Mouse (Mus musculus): ENCODE measurements around the gene Hoxa1. TPM values are rescaled to one million over a fixed set of nuclear protein-coding genes. Genes with fewer than 3 reads are reported as not detected.

Gene Hoxa1
- polyA plus RNA-seq, 1 experiment: not detected

GRCm38 (mm10) chr6:52151571-52151970, 6.5 kb downstream of the Hoxa1 start:
- TF ChIP-seq POLR2A (IDR thresholded peaks at IDR 0.05; ENCODE audit: insufficient read depth, low read depth, low read length) (no peak), CTCF (IDR thresholded peaks at IDR 0.05; ENCODE audit: insufficient read depth, low read depth, low read length) (no peak)
- no peak overlapping the region for H3K27ac ChIP-seq (ENCODE audit: insufficient read depth, low read depth, low read length)
- H3K4me1 ChIP-seq (ENCODE audit: control insufficient read depth, insufficient read depth, low read length): no peaks in the 10 kb centered on the region
- H3K4me3 ChIP-seq (ENCODE audit: insufficient read depth, low read depth, low read length): no peak overlapping the region
- 11% methylated on average over 4 of the region's 4 CpGs for WGBS

DNA sequence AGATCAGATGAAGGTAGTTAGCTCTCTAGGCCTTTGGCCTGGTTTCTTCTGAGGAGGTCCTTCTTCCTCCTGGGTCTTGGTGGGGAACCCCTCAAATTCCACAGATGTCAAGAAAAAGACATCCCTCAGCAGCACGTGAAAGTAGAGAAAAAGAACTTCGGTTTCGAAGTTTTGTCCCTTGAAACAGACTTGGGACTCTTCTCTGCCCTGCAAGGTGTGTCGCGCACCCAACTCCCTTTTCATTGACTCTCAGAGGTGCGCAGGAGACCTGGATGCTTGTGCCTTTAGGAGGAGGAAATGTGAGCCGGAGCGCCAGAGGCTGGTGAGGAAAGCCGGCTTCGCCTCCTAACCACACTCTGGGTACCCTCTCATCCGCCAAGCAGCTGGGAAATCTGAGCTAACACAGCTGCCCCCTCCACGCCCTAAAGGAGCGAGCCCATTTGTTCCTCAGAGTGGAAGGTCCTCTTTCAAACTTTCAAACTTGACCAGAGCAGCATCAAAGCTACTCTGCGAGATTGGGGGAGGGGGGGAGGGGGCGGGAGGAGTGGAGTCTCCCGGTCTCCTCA, 7.6 kb downstream of the Hoxa1 start:
- no peak overlapping the region for H3K27ac ChIP-seq (ENCODE audit: insufficient read depth, low read depth, low read length)
- H3K4me3 ChIP-seq (ENCODE audit: insufficient read depth, low read depth, low read length): no peak overlapping the region
- TF ChIP-seq POLR2A (IDR thresholded peaks at IDR 0.05; ENCODE audit: insufficient read depth, low read depth, low read length) (no peak), CTCF (IDR thresholded peaks at IDR 0.05; ENCODE audit: insufficient read depth, low read depth, low read length) (no peak)
- no peaks in the 10 kb centered on the region for H3K4me1 ChIP-seq (ENCODE audit: control insufficient read depth, insufficient read depth, low read length)
- whole genome bisulfite sequencing: 6% methylated on average over 16 of the region's 16 CpGs

DNA sequence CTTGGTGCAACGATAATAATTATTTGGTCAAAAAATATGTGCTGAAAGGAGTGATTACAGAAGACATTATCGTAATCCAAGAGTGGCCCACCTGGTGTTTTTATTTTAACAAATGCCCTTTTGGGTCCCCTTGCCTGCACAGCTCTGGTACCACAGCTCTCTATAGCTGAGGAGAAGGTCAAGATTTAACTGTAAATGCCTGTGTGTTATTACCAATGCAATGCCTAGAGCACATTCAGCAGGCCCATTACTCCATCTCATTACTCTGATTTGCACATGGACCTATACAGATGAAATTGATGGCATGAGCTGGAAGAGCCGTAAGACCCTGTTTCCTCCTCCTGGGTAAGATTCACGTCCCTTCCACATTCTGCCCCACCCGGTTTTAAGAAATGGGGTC, 19.0 kb downstream of the Hoxa1 start:
- TF ChIP-seq CTCF (IDR thresholded peaks at IDR 0.05; ENCODE audit: insufficient read depth, low read depth, low read length): no peak
- no peak for TF ChIP-seq POLR2A (IDR thresholded peaks at IDR 0.05; ENCODE audit: insufficient read depth, low read depth, low read length)
- 87% methylated on average over 5 of the region's 5 CpGs for WGBS
- Histone ChIP-seq H3K4me3 (ENCODE audit: insufficient read depth, low read depth, low read length) (no peak overlapping the region), H3K27ac (ENCODE audit: insufficient read depth, low read depth, low read length) (no peak overlapping the region), H3K4me1 (ENCODE audit: control insufficient read depth, insufficient read depth, low read length) (peaks cover 2% of the 10 kb centered on the region; the same call in 1 of the 2 replicates)

DNA sequence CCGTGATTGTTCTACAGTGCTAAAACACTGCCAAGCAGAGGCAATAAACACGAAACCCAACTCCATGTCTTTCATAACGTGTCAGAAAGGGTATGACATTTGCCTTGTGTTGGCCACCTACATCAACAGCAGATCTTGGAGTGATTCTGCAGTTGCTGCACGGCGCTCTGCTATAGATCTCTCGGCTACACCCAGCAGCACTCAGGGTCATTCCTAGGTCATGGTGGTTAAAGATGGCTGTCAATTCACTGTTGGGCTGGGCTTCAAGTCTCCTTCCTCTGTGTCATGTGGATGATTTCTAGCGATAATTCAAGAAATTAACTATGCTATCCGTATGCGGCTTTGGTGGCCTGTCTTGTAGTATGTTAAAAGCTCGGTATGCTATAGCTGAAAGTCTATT, 19.5 kb downstream of the Hoxa1 start:
- TF ChIP-seq CTCF (IDR thresholded peaks at IDR 0.05; ENCODE audit: insufficient read depth, low read depth, low read length) (no peak), POLR2A (IDR thresholded peaks at IDR 0.05; ENCODE audit: insufficient read depth, low read depth, low read length) (no peak)

DNA sequence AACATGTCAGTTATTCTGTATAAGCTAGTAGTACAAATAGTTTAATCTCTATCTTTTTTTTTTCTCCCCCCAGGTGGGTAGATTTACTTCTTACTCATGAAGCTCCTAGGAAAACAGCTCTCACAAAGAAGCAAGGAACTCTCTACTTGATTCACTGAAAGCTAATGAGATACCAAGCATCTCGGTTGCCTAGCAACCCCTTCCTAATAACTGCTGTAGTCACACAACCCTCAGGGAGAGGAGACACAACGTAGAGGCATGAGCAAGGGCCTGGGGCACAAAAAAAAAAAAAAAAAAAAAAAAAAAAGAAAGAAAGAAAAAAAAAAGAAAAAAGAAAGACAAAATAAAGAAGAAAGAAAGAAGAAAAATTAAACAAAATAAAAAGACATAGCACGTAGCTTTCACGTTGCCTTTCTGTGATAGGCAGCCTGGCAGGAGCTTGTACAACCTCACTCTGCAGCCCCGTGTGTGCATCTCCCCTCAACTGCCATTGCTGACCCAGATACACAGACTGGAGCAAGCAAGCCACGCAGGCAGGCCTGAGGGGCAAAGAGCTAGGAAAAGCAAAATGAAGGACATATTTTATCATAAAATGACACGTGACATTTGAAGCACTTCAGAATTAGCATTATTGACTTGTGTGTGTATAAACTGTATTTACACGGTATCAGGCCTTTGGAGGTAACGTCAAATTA, 20.1 kb downstream of the Hoxa1 start:
- WGBS: 57% methylated on average over 9 of the region's 9 CpGs
- TF ChIP-seq POLR2A (IDR thresholded peaks at IDR 0.05; ENCODE audit: insufficient read depth, low read depth, low read length) (no peak), CTCF (IDR thresholded peaks at IDR 0.05; ENCODE audit: insufficient read depth, low read depth, low read length) (no peak)
- Histone ChIP-seq H3K27ac (ENCODE audit: insufficient read depth, low read depth, low read length) (no peak overlapping the region), H3K4me1 (ENCODE audit: control insufficient read depth, insufficient read depth, low read length) (peaks cover 2% of the 10 kb centered on the region; the same call in 1 of the 2 replicates), H3K4me3 (ENCODE audit: insufficient read depth, low read depth, low read length) (no peak overlapping the region)

More for the DNA sequence above, 19.5 kb downstream of the Hoxa1 start:
- WGBS: 88% methylated on average over 10 of the region's 10 CpGs
- Histone ChIP-seq H3K4me3 (ENCODE audit: insufficient read depth, low read depth, low read length) (no peak overlapping the region), H3K27ac (ENCODE audit: insufficient read depth, low read depth, low read length) (no peak overlapping the region), H3K4me1 (ENCODE audit: control insufficient read depth, insufficient read depth, low read length) (peaks cover 2% of the 10 kb centered on the region; the same call in 1 of the 2 replicates)

GRCm38 (mm10) chr6:52123673-52124072, 34.4 kb downstream of the Hoxa1 start:
- WGBS: 85% methylated on average over 4 of the region's 4 CpGs
- TF ChIP-seq CTCF (IDR thresholded peaks at IDR 0.05; ENCODE audit: insufficient read depth, low read depth, low read length) (no peak), POLR2A (IDR thresholded peaks at IDR 0.05; ENCODE audit: insufficient read depth, low read depth, low read length) (no peak)

GRCm38 (mm10) chr6:52121173-52121572, 36.9 kb downstream of the Hoxa1 start:
- WGBS: 89% methylated on average over 3 of the region's 3 CpGs
- H3K27ac ChIP-seq (ENCODE audit: insufficient read depth, low read depth, low read length): no peak overlapping the region
- TF ChIP-seq POLR2A (IDR thresholded peaks at IDR 0.05; ENCODE audit: insufficient read depth, low read depth, low read length): no peak
- no peaks in the 10 kb centered on the region for H3K4me1 ChIP-seq (ENCODE audit: control insufficient read depth, insufficient read depth, low read length)
- no peak overlapping the region for H3K4me3 ChIP-seq (ENCODE audit: insufficient read depth, low read depth, low read length)

More at GRCm38 (mm10) chr6:52123673-52124072, 34.4 kb downstream of the Hoxa1 start:
- Histone ChIP-seq H3K27ac (ENCODE audit: insufficient read depth, low read depth, low read length) (no peak overlapping the region), H3K4me1 (ENCODE audit: control insufficient read depth, insufficient read depth, low read length) (no peaks in the 10 kb centered on the region), H3K4me3 (ENCODE audit: insufficient read depth, low read depth, low read length) (no peak overlapping the region)

DNA sequence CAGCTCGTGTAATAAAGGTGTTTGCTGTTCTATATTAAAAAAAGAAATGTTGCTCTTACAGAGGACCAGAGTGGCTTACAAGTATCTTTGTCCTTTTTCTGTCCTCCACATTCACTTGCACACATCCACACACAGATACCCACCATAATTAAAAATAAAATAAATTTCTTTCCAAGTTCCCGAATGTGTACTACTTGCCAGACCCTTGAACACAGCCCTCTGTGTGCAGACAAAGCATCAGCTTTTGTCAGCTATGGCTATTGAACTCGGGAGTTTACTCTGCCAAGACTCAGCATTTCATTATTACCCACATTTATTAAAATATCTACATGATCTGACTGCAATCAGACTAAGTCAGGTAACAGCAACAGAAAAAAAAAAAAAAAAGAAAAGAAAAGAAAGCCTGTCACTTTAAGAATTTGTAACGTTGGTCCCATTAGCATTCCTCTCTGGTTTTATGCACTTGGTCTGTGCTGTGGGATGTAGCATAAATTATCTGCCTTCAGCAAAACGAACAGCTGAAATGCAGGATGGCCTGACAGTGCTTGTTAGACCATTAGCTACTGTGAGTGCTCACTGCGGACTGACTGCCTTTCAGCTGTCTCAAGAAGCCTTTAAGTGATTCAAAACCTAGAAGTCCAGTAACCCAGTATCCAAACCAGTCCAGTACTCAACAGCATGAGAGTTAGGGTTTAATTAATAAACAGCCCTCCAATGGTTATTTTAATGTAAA, 39.0 kb downstream of the Hoxa1 start:
- WGBS: 42% methylated on average over 6 of the region's 6 CpGs

GRCm38 (mm10) chr6:52115899-52116298, 42.2 kb downstream of the Hoxa1 start:
- TF ChIP-seq POLR2A (IDR thresholded peaks at IDR 0.05; ENCODE audit: insufficient read depth, low read depth, low read length) (no peak), CTCF (IDR thresholded peaks at IDR 0.05; ENCODE audit: insufficient read depth, low read depth, low read length) (no peak)
- Histone ChIP-seq H3K4me3 (ENCODE audit: insufficient read depth, low read depth, low read length) (no peak overlapping the region), H3K4me1 (ENCODE audit: control insufficient read depth, insufficient read depth, low read length) (no peaks in the 10 kb centered on the region), H3K27ac (ENCODE audit: insufficient read depth, low read depth, low read length) (no peak overlapping the region)
- 61% methylated on average over 5 of the region's 5 CpGs for WGBS

More for the DNA sequence above, 39.0 kb downstream of the Hoxa1 start:
- TF ChIP-seq POLR2A (IDR thresholded peaks at IDR 0.05; ENCODE audit: insufficient read depth, low read depth, low read length) (no peak), CTCF (IDR thresholded peaks at IDR 0.05; ENCODE audit: insufficient read depth, low read depth, low read length) (no peak)
- H3K4me1 ChIP-seq (ENCODE audit: control insufficient read depth, insufficient read depth, low read length): no peaks in the 10 kb centered on the region
- H3K27ac ChIP-seq (ENCODE audit: insufficient read depth, low read depth, low read length): no peak overlapping the region
- H3K4me3 ChIP-seq (ENCODE audit: insufficient read depth, low read depth, low read length): no peak overlapping the region
